Mouse (Mus musculus): ENCODE results near the gene Vamp5.

DNA sequence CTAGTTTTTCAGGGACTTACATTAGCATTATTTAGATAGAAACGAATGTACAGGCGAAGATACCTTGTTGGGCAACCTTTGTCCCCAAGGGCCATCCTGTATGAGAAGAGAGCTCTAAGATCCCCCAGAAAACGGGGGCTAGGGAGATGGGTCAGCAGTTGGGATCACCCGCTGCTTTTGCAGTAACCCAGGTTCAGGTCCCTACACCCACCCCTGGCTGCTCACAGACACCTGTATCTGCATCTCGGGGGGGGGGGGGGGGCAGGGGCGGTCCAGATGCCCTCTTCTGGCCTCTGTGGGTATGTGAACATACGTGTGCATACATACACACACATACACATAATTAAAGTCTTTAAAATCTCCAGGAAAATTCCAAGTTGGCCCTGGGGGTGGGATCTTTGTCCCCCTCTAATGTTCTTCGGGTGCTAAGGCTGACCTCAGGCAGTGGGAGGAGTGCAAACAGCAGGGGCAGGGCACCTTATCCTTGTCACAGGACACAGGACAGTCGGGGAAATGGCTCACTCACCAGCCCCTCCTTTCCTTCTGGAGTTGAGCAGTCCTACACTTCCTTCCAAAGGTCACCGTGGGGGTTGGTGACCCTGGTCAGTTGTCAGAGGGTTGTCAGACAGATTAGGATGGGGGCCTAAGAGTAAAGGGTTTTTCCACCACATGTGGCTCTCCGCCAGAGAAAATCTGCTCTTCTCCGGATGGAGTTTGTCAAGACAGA is 10.7 kb upstream of the Vamp5 start:
- TF ChIP-seq CTCF (IDR thresholded peaks at IDR 0.05; ENCODE audit: control insufficient read depth, insufficient read depth, insufficient replicate concordance, low read depth, low read length) (no peak), POLR2A (IDR thresholded peaks at IDR 0.05; ENCODE audit: control insufficient read depth, low read depth, low read length) (no peak)
